Mouse (Mus musculus): Measurements from ENCODE around the gene Pi4ka. TPM values are rescaled to one million over a fixed set of nuclear protein-coding genes. Genes with fewer than 3 reads are reported as not detected.

Gene Pi4ka
- polyA plus RNA-seq, 1 experiment from 2014 or later = 28.1 TPM

GRCm38 (mm10) chr16:17383594-17384326 lies 22.4 kb downstream of the Pi4ka start:
- H3K36me3 ChIP-seq = peaks cover 12% of the 10 kb centered on the region; the same call in 1 of the 2 replicates
- no peaks in the 10 kb centered on the region for H3K9me3 ChIP-seq (replicated peaks)
- no peaks in the 10 kb centered on the region for H3K27me3 ChIP-seq
- H3K4me1 ChIP-seq (replicated peaks) = 0 out of 2 replicates have a peak, but pooled peaks cover 3% of the 10 kb centered on the region
- no peak overlapping the region for H3K27ac ChIP-seq
- no peak overlapping the region for H3K4me2 ChIP-seq
- ATAC-seq (replicated peaks; ENCODE audit: insufficient number of reproducible peaks, insufficient read depth, low FRiP score, low read depth) = no peak
- WGBS = 90% methylated on average over 2 of the region's 2 CpGs
- no peak overlapping the region for H3K9ac ChIP-seq
- H3K4me3 ChIP-seq = no peak overlapping the region

DNA sequence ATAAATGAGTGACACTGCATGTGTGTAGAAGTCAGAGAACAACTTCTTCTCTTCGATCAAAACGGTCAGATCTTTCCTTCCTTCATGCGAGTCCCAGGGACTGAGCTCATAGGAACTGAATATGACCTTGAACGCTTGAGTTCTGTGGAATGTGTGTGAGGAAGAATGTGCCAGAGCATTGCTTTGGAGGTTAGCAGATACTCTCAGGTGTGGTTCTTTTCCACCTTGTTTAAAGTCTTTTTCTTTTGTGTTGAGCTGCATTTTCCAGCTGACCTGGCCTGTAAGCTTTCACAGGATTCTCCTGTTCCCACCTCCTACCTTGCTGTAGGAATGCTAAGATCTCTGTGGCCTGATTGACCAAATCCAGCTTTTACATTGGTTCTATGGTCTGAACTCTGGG lies 23.8 kb downstream of the Pi4ka start:
- no peak for ATAC-seq (replicated peaks; ENCODE audit: insufficient number of reproducible peaks, insufficient read depth, low FRiP score, low read depth)
- H3K9ac ChIP-seq = no peak overlapping the region
- H3K4me1 ChIP-seq (replicated peaks) = 0 out of 2 replicates have a peak, but pooled peaks cover 3% of the 10 kb centered on the region
- H3K27me3 ChIP-seq = no peaks in the 10 kb centered on the region
- H3K36me3 ChIP-seq = peaks cover 23% of the 10 kb centered on the region
- H3K4me2 ChIP-seq = no peak overlapping the region
- H3K4me3 ChIP-seq = no peak overlapping the region
- no peaks in the 10 kb centered on the region for H3K9me3 ChIP-seq (replicated peaks)
- 53% methylated on average over 4 of the region's 4 CpGs for WGBS
- no peak overlapping the region for H3K27ac ChIP-seq

DNA sequence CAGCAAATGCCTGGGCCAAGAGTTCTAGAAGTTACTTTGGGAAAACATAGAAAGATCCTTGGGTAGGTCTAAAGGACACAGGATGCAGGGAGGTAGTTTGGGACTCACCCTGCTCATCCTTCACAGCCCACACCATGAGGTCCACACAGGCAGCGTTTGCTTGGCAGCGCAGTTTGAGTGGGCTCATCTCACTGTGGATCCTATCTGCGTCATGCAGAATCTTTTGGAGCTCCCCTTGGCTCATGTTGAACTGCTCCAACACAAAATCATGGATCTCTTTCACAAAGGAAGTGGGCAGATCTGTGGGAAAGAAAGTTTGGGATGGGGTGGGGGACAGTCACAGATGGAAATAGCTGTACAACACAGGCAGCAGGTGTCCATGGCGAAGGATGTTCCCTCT lies 47.3 kb downstream of the Pi4ka start:
- peaks cover 49% of the 10 kb centered on the region for H3K36me3 ChIP-seq
- H3K9ac ChIP-seq = no peak overlapping the region
- no peak for ATAC-seq (replicated peaks; ENCODE audit: insufficient number of reproducible peaks, insufficient read depth, low FRiP score, low read depth)
- WGBS = 94% methylated on average over 4 of the region's 4 CpGs
- H3K27ac ChIP-seq = no peak overlapping the region
- no peak overlapping the region for H3K4me2 ChIP-seq
- H3K27me3 ChIP-seq = no peaks in the 10 kb centered on the region
- no peaks in the 10 kb centered on the region for H3K4me1 ChIP-seq (replicated peaks)
- no peaks in the 10 kb centered on the region for H3K9me3 ChIP-seq (replicated peaks)
- H3K4me3 ChIP-seq = no peak overlapping the region

DNA sequence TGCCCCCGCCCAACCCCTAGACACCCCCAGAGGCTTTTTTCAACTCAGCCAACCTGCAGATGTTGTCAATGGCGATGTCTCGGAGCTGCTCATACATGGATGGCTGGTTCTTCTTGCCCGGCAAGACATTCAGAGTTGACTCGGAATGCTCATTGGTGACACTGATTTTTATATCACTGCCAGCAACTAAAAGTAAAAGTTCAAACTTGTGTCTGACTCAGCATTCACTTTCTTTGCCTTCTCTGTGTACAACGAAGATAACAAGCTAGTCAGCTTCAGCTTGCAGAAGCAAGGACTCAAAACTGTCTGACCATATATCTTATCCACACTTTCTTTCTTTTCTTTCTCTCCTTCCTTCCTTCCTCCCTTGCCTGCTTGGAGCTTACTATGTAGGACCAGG lies 50.1 kb downstream of the Pi4ka start:
- Histone ChIP-seq H3K9ac (no peak overlapping the region), H3K4me2 (no peak overlapping the region), H3K4me3 (no peak overlapping the region), H3K36me3 (peaks cover 66% of the 10 kb centered on the region), H3K9me3 (replicated peaks) (no peaks in the 10 kb centered on the region), H3K4me1 (replicated peaks) (no peaks in the 10 kb centered on the region), H3K27me3 (no peaks in the 10 kb centered on the region), H3K27ac (no peak overlapping the region)
- WGBS = 83% methylated on average over 6 of the region's 6 CpGs
- ATAC-seq (replicated peaks; ENCODE audit: insufficient number of reproducible peaks, insufficient read depth, low FRiP score, low read depth) = no peak

GRCm38 (mm10) chr16:17346766-17347165 lies 59.3 kb downstream of the Pi4ka start:
- Histone ChIP-seq H3K27ac (no peak overlapping the region), H3K4me3 (no peak overlapping the region), H3K9me3 (replicated peaks) (no peaks in the 10 kb centered on the region), H3K9ac (no peak overlapping the region), H3K4me2 (no peak overlapping the region), H3K4me1 (replicated peaks) (no peaks in the 10 kb centered on the region), H3K27me3 (no peaks in the 10 kb centered on the region), H3K36me3 (peaks cover 36% of the 10 kb centered on the region)
- no peak for ATAC-seq (replicated peaks; ENCODE audit: insufficient number of reproducible peaks, insufficient read depth, low FRiP score, low read depth)
- 92% methylated on average over 1 of the region's 1 CpGs for WGBS

DNA sequence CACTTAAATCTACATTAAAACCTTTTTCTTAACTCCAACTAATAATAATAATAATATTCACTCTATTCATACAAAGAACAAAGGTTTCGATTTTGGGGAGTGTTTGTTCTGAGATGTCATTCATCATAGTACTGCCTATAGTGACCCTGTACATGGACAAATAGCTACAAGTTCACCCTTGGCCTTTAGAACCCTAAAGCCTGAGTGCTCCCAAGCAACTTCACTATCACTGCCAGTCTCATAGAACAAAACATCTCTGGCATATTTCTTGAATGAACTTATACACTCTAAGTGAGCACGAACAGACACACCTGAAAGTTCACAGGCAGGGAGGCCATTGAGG lies 60.3 kb downstream of the Pi4ka start:
- no peak overlapping the region for H3K9ac ChIP-seq
- no peak overlapping the region for H3K4me3 ChIP-seq
- no peak for ATAC-seq (replicated peaks; ENCODE audit: insufficient number of reproducible peaks, insufficient read depth, low FRiP score, low read depth)
- no peaks in the 10 kb centered on the region for H3K27me3 ChIP-seq
- WGBS = 84% methylated on average over 2 of the region's 2 CpGs
- no peaks in the 10 kb centered on the region for H3K4me1 ChIP-seq (replicated peaks)
- no peak overlapping the region for H3K27ac ChIP-seq
- no peak overlapping the region for H3K4me2 ChIP-seq
- H3K9me3 ChIP-seq (replicated peaks) = no peaks in the 10 kb centered on the region
- H3K36me3 ChIP-seq = peaks cover 27% of the 10 kb centered on the region

DNA sequence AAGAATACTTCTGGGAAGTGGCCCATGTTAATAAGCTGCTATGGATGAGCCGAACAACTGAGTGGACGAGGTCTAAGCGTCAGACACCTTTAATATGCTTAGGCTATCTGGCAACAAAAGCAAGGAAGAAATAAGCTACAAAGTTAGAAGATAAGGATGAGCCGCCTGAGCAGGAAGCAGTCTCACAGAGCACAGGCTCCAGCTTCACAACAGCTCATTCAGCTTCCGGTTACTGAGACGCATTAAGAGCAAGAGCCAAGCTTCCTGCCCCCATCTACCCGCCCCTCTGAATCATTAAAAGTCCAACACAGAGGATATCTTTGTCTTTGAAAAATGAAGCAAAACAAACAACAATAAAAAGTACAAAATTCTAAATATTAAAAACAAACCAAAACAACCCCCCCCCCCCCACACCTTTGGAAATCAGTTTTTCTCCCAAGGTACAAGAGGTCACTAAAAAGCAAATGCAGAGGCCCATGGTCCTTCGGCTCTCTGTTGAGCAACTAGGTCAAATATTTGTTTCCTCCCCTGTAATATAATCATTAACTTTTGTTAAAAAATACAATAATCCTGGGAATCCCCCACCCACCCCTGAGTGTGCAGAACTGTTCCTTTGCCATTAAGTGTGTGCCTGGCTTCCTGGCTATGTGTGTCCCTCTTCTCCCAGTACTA lies 60.8 kb downstream of the Pi4ka start:
- ATAC-seq (replicated peaks; ENCODE audit: insufficient number of reproducible peaks, insufficient read depth, low FRiP score, low read depth) = no peak
- Histone ChIP-seq H3K9ac (no peak overlapping the region), H3K4me1 (replicated peaks) (no peaks in the 10 kb centered on the region), H3K9me3 (replicated peaks) (no peaks in the 10 kb centered on the region), H3K36me3 (peaks cover 22% of the 10 kb centered on the region), H3K4me2 (no peak overlapping the region), H3K27me3 (no peaks in the 10 kb centered on the region), H3K4me3 (no peak overlapping the region), H3K27ac (no peak overlapping the region)
- WGBS = 68% methylated on average over 8 of the region's 8 CpGs

- ATAC-seq (replicated peaks; ENCODE audit: insufficient number of reproducible peaks, insufficient read depth, low FRiP score, low read depth) = no peak
- Histone ChIP-seq H3K9ac (no peak overlapping the region), H3K36me3 (peaks cover 6% of the 10 kb centered on the region; the same call in 1 of the 2 replicates), H3K27me3 (no peaks in the 10 kb centered on the region), H3K27ac (no peak overlapping the region), H3K4me3 (no peak overlapping the region), H3K4me2 (no peak overlapping the region), H3K9me3 (replicated peaks) (no peaks in the 10 kb centered on the region), H3K4me1 (replicated peaks) (no peaks in the 10 kb centered on the region)
- 79% methylated on average over 4 of the region's 4 CpGs for WGBS
Measured at GRCm38 (mm10) chr16:17341847-17342246, 64.3 kb downstream of the Pi4ka start.

- Histone ChIP-seq H3K4me1 (replicated peaks) (no peaks in the 10 kb centered on the region), H3K4me3 (no peak overlapping the region), H3K9me3 (replicated peaks) (no peaks in the 10 kb centered on the region), H3K4me2 (no peak overlapping the region), H3K27ac (no peak overlapping the region), H3K36me3 (peaks cover 10% of the 10 kb centered on the region; the same call in 1 of the 2 replicates), H3K27me3 (no peaks in the 10 kb centered on the region), H3K9ac (no peak overlapping the region)
- ATAC-seq (replicated peaks; ENCODE audit: insufficient number of reproducible peaks, insufficient read depth, low FRiP score, low read depth) = no peak
- 73% methylated on average over 2 of the region's 2 CpGs for WGBS
Measured at GRCm38 (mm10) chr16:17340705-17341104, 65.4 kb downstream of the Pi4ka start.

- no peaks in the 10 kb centered on the region for H3K4me1 ChIP-seq (replicated peaks)
- H3K4me3 ChIP-seq = no peak overlapping the region
- no peak for ATAC-seq (replicated peaks; ENCODE audit: insufficient number of reproducible peaks, insufficient read depth, low FRiP score, low read depth)
- H3K4me2 ChIP-seq = no peak overlapping the region
- H3K9ac ChIP-seq = no peak overlapping the region
- H3K9me3 ChIP-seq (replicated peaks) = no peaks in the 10 kb centered on the region
- no peak overlapping the region for H3K27ac ChIP-seq
- H3K36me3 ChIP-seq = peaks cover 10% of the 10 kb centered on the region; the same call in 1 of the 2 replicates
- 73% methylated on average over 7 of the region's 7 CpGs for WGBS
- no peaks in the 10 kb centered on the region for H3K27me3 ChIP-seq
Measured at GRCm38 (mm10) chr16:17339701-17340100, 66.4 kb downstream of the Pi4ka start.

- no peak for ATAC-seq (replicated peaks; ENCODE audit: insufficient number of reproducible peaks, insufficient read depth, low FRiP score, low read depth)
- Histone ChIP-seq H3K9me3 (replicated peaks) (no peaks in the 10 kb centered on the region), H3K36me3 (peaks cover 4% of the 10 kb centered on the region; the same call in 1 of the 2 replicates), H3K4me2 (no peak overlapping the region), H3K9ac (no peak overlapping the region), H3K27me3 (no peaks in the 10 kb centered on the region), H3K27ac (no peak overlapping the region), H3K4me1 (replicated peaks) (no peaks in the 10 kb centered on the region), H3K4me3 (no peak overlapping the region)
- WGBS = 70% methylated on average over 1 of the region's 1 CpGs
Measured at GRCm38 (mm10) chr16:17336089-17336488, 70.0 kb downstream of the Pi4ka start.

DNA sequence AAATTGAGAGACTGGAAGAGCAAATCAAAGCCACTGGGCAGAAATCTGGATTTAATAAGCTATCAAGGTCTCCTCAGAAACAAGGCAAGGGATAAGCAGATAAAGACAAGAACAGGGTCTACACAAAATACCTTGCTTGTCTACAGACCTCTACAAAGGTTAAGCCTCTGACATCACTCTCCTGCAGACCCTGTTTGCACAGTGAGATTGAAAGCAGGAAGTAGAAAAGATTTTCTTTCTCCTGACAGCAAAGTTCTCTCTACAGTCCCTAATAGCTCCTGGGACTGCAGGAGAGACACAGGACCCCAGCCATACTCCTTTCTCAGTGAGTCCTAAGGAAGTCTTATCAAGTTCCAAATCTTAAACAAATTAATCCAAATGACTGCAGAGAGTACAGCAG lies 71.5 kb downstream of the Pi4ka start:
- no peaks in the 10 kb centered on the region for H3K9me3 ChIP-seq (replicated peaks)
- no peak overlapping the region for H3K27ac ChIP-seq
- H3K27me3 ChIP-seq = no peaks in the 10 kb centered on the region
- H3K36me3 ChIP-seq = peaks cover 4% of the 10 kb centered on the region; the same call in 1 of the 2 replicates
- ATAC-seq (replicated peaks; ENCODE audit: insufficient number of reproducible peaks, insufficient read depth, low FRiP score, low read depth) = no peak
- no peak overlapping the region for H3K4me3 ChIP-seq
- H3K9ac ChIP-seq = no peak overlapping the region
- no peak overlapping the region for H3K4me2 ChIP-seq
- H3K4me1 ChIP-seq (replicated peaks) = no peaks in the 10 kb centered on the region
